Mouse (Mus musculus) forebrain, postnatal 0 days (tissue): Measurements from ENCODE around the gene C1qtnf2. TPM values are rescaled to one million over a fixed set of nuclear protein-coding genes. Genes with fewer than 3 reads are reported as not detected.

Experiments used
- ATAC-seq: fragments of 200-750 bp; cut with Nextera tagmentation; 2 replicates; pipeline ENCODE4 v1.8.0; 2017; ENCODE audit warnings: mild to moderate bottlenecking, moderate library complexity
- DNase-seq: peaks from one replicate; pipeline ENCODE4 v3.0.0-alpha.2; 2015
- H3K27ac ChIP-seq: fragments of 300-500 bp; sonication (generic); 2 replicates; pipeline ENCODE4 v1.5.1; 2014; ENCODE audit warnings: low read depth, mild to moderate bottlenecking, antibody characterized with exemption, low read length, moderate library complexity, mixed read lengths
- H3K27me3 ChIP-seq: fragments of 300-500 bp; sonication (generic); 2 replicates; pipeline ENCODE4 v1.6.1; 2014; ENCODE audit warnings: mild to moderate bottlenecking, low read length, mixed read lengths; ENCODE audit not compliant: insufficient read depth
- H3K36me3 ChIP-seq: fragments of 300-500 bp; sonication (generic); 2 replicates; pipeline ENCODE4 v1.6.1; 2014; ENCODE audit warnings: mild to moderate bottlenecking, moderate library complexity; ENCODE audit not compliant: insufficient read depth
- H3K4me1 ChIP-seq: fragments of 300-500 bp; sonication (generic); 2 replicates; pipeline ENCODE4 v1.6.1; 2014; ENCODE audit warnings: antibody characterized with exemption; ENCODE audit not compliant: insufficient read depth
- H3K4me2 ChIP-seq: fragments of 300-500 bp; sonication (generic); 2 replicates; pipeline ENCODE4 v1.6.1; 2014; ENCODE audit warnings: low read depth, mild to moderate bottlenecking, moderate library complexity
- H3K4me3 ChIP-seq: fragments of 300-500 bp; sonication (generic); 2 replicates; pipeline ENCODE4 v1.5.1; 2014; ENCODE audit warnings: low read depth, low read length, mixed read lengths
- H3K9ac ChIP-seq: fragments of 300-500 bp; sonication (generic); 2 replicates; pipeline ENCODE4 v1.6.1; 2014; ENCODE audit warnings: mild to moderate bottlenecking
- H3K9me3 ChIP-seq: fragments of 300-500 bp; sonication (generic); 2 replicates; pipeline ENCODE4 v1.6.1; 2016; ENCODE audit warnings: low read length
- CTCF ChIP-seq: sonication (generic); IDR thresholded peaks from 2 replicates; pipeline ENCODE4 v1.5.1; 2016; ENCODE audit warnings: antibody characterized with exemption, control low read depth, low read depth
- WGBS: fragments of 180-500 bp; shearing (Covaris S2); extraction: QIAGEN DNeasy Blood & Tissue Kit; methylation state at CpG from one replicate; pipeline ENCODE4 v1.1.7; 2014; 5-methylcytosine and 5-hydroxymethylcytosine counted together
- polyA plus RNA-seq: library from polyadenylated mRNA; unstranded; fragments of >200 nt; fragmentation: Nextera tagmentation; extraction: Ambion mirVana; gene quantifications from 2 replicates; pipeline ENCODE4 v1.2.1, GENCODE M21; 2015
- total RNA-seq: library from RNA; depleted of rRNA; stranded (reverse); fragments of >200 nt; gene quantifications from 2 replicates; pipeline ENCODE4 v1.2.3, GENCODE M21; 2014

The C1qtnf2 gene
- total and polyA plus RNA-seq, 2 experiments from 2014 or later: 16.8 to 17.6 TPM

GRCm38 (mm10) chr11:43517641-43518040 lies 43.6 kb downstream of the C1qtnf2 start:
- no peaks in the 10 kb centered on the region for H3K9me3 ChIP-seq
- H3K4me2 ChIP-seq: no peak overlapping the region
- H3K4me3 ChIP-seq: no peak overlapping the region
- no peaks in the 10 kb centered on the region for H3K4me1 ChIP-seq
- no peak overlapping the region for H3K27ac ChIP-seq
- H3K27me3 ChIP-seq: no peaks in the 10 kb centered on the region
- DNase-seq: no peak
- 74% methylated on average over 11 of the region's 11 CpGs for WGBS
- no peak overlapping the region for H3K9ac ChIP-seq
- TF ChIP-seq CTCF: no peak
- ATAC-seq: no peak
- H3K36me3 ChIP-seq: no peaks in the 10 kb centered on the region

- Histone ChIP-seq H3K27me3 (no peaks in the 10 kb centered on the region), H3K36me3 (no peaks in the 10 kb centered on the region), H3K9me3 (no peaks in the 10 kb centered on the region), H3K4me2 (no peak overlapping the region), H3K27ac (no peak overlapping the region), H3K9ac (no peak overlapping the region), H3K4me1 (no peaks in the 10 kb centered on the region), H3K4me3 (no peak overlapping the region)
- DNase-seq (no peak), ATAC-seq (no peak)
- TF ChIP-seq CTCF: no peak; the same call in 1 of the 2 replicates
Measured at GRCm38 (mm10) chr11:43518086-43518485, 44.0 kb downstream of the C1qtnf2 start.

GRCm38 (mm10) chr11:43518821-43519220 lies 44.7 kb downstream of the C1qtnf2 start:
- ATAC-seq: no peak

GRCm38 (mm10) chr11:43520521-43520920 lies 46.4 kb downstream of the C1qtnf2 start:
- 84% methylated on average over 3 of the region's 3 CpGs for WGBS
- DNase-seq: no peak

More at GRCm38 (mm10) chr11:43518821-43519220, 44.7 kb downstream of the C1qtnf2 start:
- Histone ChIP-seq H3K9me3 (no peaks in the 10 kb centered on the region), H3K27me3 (no peaks in the 10 kb centered on the region), H3K4me3 (no peak overlapping the region), H3K36me3 (no peaks in the 10 kb centered on the region), H3K4me1 (no peaks in the 10 kb centered on the region), H3K27ac (no peak overlapping the region), H3K9ac (no peak overlapping the region), H3K4me2 (no peak overlapping the region)
- DNase-seq: no peak
- TF ChIP-seq CTCF: no peak

GRCm38 (mm10) chr11:43528078-43528682 lies 54.1 kb downstream of the C1qtnf2 start:
- ATAC-seq (peak; percentile 71), DNase-seq (peak; percentile 78)
- Histone ChIP-seq H3K27me3 (no peaks in the 10 kb centered on the region), H3K27ac (peak overlapping the region; percentile 51; the same call in 1 of the 2 replicates), H3K9ac (peak overlapping the region; percentile 66), H3K9me3 (no peaks in the 10 kb centered on the region), H3K4me3 (peak overlapping the region; percentile 73), H3K4me1 (0 out of 2 replicates have a peak, but pooled peaks cover 11% of the 10 kb centered on the region), H3K36me3 (no peaks in the 10 kb centered on the region), H3K4me2 (peak overlapping the region; percentile 98)
- TF ChIP-seq CTCF: peak; percentile 48
- WGBS: 1% methylated on average over 24 of the region's 25 CpGs

More at GRCm38 (mm10) chr11:43520521-43520920, 46.4 kb downstream of the C1qtnf2 start:
- Histone ChIP-seq H3K4me2 (no peak overlapping the region), H3K9me3 (no peaks in the 10 kb centered on the region), H3K4me3 (no peak overlapping the region), H3K36me3 (no peaks in the 10 kb centered on the region), H3K4me1 (no peaks in the 10 kb centered on the region), H3K9ac (no peak overlapping the region), H3K27me3 (no peaks in the 10 kb centered on the region), H3K27ac (no peak overlapping the region)
- no peak for ATAC-seq
- no peak for TF ChIP-seq CTCF

- Histone ChIP-seq H3K9ac (peak within 1 kb of the TSS; percentile 66), H3K27ac (peak within 1 kb of the TSS; percentile 51; the same call in 1 of the 2 replicates), H3K9me3 (no peaks in the 10 kb centered on the region), H3K4me2 (peak within 1 kb of the TSS; percentile 98), H3K4me1 (0 out of 2 replicates have a peak, but pooled peaks cover 11% of the 10 kb centered on the region), H3K36me3 (no peaks in the 10 kb centered on the region), H3K4me3 (peak within 1 kb of the TSS; percentile 73), H3K27me3 (no peaks in the 10 kb centered on the region)
- WGBS: 2% methylated on average over 79 of the region's 79 CpGs
- ATAC-seq (peak; percentile 91), DNase-seq (peak; percentile 86)
- TF ChIP-seq CTCF: no peak; the same call in 1 of the 2 replicates
Measured at GRCm38 (mm10) chr11:43528683-43529499, 54.8 kb downstream of the C1qtnf2 start, which contains the start of gene Ccnjl. Gene Ccnjl (plus strand): TSS chr11:43528784.

GRCm38 (mm10) chr11:43530043-43530442 lies 56.0 kb downstream of the C1qtnf2 start:
- no peaks in the 10 kb centered on the region for H3K36me3 ChIP-seq
- peak overlapping the region; percentile 0; the same call in 1 of the 2 replicates for H3K4me2 ChIP-seq
- no peak for TF ChIP-seq CTCF
- ATAC-seq (no peak), DNase-seq (no peak)
- no peak overlapping the region for H3K27ac ChIP-seq
- no peak overlapping the region for H3K4me3 ChIP-seq
- no peak overlapping the region for H3K9ac ChIP-seq
- WGBS: 24% methylated on average over 3 of the region's 3 CpGs
- H3K27me3 ChIP-seq: no peaks in the 10 kb centered on the region
- no peaks in the 10 kb centered on the region for H3K9me3 ChIP-seq
- H3K4me1 ChIP-seq: 0 out of 2 replicates have a peak, but pooled peaks cover 11% of the 10 kb centered on the region
